Mouse (Mus musculus) cerebellum, adult 9-11 months (tissue): ENCODE data around the gene Sumf1.

Source experiments
- DNase-seq: peaks from one replicate; pipeline ENCODE4 v3.0.0; 2022

Sumf1 gene

GRCm38 (mm10) chr6:108206914-108207566, 21.7 kb upstream of the Sumf1 start:
- no peak for DNase-seq

GRCm38 (mm10) chr6:108206145-108206544, 20.8 kb upstream of the Sumf1 start:
- DNase-seq: no peak

DNA sequence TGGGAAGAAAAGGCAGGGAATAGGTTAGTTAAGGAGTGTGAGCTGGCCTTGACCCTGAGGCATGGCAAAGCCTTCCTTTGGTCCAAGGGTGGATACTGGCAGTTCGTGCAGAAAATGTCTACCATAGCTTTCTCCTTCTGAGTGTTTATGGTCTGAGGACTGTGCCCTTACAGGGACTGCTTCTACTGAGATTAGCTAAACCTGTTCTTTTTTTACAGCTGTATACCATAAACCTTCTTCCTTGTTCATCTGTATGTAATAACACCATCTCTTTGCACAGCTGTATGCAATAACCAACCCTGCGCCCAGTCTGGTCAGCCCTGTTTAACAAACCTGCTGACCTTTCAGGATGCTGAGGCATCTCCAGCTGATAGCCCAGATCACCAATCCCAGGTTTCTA, 18.9 kb upstream of the Sumf1 start:
- no peak for DNase-seq

- no peak for DNase-seq
Observed at GRCm38 (mm10) chr6:108198286-108198685, 12.9 kb upstream of the Sumf1 start.

DNA sequence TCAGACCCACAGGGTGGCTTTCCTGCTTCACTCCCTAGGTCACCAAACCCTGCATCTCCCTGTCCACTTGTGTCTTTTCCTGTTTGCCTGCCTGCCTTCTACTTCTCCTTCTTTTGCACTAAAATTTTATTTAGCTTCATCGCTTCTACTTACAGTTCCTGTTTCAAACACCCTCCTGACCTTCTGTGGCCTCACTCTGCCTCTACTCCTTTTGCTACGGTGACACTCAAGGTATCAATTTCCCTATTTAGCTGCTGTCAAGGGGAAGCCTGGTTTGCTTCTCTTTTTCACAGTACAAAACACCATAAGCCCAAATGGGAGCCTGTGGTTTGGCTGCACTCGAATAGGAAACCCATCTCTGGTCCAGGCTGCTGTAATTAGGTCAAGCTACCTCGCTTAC, 11.7 kb upstream of the Sumf1 start:
- no peak for DNase-seq

DNA sequence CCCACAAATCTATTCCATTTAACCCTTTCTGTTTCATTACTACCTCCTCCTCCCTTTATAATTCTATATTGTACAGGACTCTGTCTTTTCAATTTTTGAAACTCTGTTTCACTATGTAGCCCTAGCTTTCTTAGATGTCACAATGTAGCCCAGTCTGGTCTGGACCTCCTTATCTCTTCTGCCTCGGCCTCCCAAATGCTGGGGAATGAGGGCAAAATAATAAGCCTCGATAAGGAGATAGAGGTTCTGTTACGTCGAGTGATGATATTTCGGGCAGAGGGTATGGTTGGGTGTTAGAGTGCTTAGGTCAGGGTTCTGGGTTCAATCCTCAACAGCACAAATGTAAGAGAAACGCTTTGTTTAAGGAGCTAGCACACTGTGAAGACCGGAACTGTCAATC, 11.3 kb upstream of the Sumf1 start:
- no peak for DNase-seq

DNA sequence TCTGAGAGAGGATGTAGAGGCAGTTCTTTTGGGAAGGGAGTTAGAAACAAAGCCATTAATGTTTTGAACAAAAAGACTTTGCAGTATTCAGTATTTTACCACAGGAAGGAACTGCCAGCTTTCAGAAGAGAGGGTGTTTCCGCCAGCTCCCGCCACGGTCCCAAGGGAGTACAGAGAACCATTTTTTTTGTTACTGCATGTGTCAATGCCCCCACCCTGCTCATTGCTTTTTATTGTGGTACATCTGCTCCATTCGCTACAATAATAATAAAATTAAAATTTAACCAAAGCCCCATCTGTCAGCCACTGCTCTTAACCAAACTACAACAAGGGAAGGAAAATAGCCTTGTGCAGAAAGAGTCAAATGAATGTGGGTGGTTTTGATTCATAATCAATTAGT, 7.2 kb upstream of the Sumf1 start:
- DNase-seq: no peak

DNA sequence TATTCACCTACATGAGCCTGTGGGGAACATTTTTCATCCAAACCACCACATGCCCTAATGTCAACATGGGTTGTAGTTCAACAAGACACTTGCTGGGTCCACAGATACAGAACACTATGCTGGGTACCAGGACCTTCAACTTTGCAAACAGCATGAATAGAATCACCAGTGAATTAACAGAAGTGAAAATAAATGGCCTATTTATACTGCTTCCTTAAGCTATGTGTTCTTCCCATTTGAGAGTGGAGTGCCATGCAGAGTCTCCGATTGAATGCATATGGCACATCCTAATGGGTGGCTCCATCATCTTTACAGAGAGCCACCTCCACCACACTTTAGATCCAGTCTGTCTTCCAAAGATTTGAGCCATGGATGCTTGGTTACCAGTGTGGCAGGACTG, 5.3 kb upstream of the Sumf1 start:
- DNase-seq: no peak

DNA sequence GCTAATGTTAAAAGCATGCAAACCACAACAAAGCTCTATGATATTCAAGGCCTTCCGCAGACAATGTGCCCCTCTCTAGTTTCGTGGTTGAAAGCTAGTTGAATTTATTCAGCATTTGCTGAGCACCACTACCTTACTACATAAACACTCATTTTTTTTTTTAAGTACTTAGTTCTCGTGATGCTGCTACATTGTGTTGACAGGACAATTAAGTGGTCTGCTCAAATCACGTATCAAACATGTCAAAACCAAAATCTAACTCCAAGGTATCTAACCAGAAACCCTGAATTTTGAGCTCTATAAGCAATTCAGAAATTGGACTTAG, 265 bp upstream of the Sumf1 start:
- DNase-seq: no peak

- no peak for DNase-seq
Observed at GRCm38 (mm10) chr6:108179087-108179486, 6.3 kb downstream of the Sumf1 start.

GRCm38 (mm10) chr6:108174181-108174580, 11.2 kb downstream of the Sumf1 start:
- DNase-seq: no peak

DNA sequence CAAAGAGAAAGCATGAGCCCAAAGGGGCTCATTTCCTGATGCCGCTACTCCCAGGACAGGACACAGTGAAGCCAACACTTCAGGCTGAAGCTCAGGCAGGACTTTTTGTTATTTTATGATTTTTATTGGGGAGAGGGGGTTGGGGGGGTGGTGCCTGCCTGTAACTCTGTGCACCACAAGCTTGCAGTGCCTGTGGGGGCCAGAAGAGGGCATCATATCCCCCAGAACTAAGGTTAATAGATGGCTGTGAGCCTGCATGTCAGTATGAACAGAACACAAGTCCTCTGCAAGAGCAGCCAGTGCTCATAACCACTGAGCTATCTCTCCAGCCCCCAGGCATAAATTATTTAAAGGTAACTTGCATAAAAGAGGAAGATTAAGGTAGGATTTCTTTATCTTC, 13.2 kb downstream of the Sumf1 start:
- DNase-seq: no peak

DNA sequence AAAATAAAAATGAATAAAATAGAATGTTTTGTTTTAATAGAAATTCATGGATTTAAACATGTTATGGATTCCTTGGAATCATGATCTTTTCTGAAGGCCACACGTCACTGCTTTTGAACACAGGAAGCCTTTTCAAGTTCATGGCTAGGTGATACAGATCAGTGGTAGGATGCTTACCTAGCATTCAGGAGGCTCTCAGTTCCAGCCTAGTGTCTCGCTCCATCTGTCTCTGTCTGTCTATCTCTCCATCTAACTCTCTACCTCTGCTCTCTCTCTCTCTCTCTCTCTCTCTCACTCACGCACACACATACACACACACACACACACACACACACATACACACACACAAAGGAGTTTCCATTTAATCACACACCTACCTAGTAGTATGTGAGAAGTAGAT, 15.9 kb downstream of the Sumf1 start:
- DNase-seq: no peak

DNA sequence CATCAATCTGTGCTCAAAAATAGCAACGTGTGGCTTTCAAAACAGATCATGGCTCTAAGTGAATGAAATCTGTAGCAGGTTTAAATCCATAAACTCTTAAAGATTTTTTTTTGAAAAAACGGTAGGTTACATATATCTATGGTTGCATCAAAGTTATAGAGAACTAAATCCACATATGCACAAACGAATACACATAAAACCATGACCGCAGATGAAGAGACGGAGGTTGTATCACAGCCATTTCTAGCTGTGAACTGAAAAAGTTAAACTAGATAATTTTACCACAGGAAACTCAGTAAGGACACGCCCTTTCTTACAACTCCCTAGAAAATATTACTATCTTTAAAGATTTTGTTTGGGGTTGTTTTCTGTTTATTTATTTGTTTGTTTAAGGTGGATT, 16.7 kb downstream of the Sumf1 start:
- no peak for DNase-seq

DNA sequence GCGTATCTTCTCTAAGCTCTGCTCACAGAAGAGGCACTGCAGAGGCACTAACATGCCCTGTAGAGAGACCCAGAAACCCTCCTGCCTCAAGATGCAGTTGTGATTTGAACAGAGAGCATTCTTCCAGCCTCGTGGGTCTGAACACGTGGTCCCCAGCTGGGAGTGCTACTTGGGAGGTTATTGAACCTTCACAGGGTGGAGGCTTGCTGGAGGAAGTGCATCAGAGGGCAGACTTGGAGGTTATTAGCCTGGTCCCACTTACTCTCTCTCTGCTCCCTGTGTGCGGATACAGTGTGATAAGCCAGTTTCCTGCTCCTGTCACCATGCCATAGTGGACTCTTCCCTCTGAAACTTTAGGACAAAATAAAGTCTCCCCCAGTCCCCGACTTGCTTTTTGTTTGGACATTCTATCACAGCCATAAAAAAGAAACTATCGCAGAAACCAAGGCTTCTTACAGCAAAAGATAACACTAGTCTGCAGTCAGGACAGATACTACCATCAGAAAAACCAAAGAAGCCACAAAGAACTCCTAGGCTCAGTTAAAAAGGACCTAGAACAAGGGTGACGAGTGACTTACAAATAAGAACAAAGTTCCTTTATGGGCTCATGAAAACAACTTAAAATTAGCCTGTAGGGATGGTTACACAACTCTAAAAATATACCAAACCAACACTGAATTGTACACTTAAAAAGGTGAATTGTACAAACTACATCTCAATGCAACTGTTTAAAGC, 17.3 kb downstream of the Sumf1 start:
- no peak for DNase-seq

GRCm38 (mm10) chr6:108165598-108165997, 19.8 kb downstream of the Sumf1 start:
- DNase-seq: no peak

DNA sequence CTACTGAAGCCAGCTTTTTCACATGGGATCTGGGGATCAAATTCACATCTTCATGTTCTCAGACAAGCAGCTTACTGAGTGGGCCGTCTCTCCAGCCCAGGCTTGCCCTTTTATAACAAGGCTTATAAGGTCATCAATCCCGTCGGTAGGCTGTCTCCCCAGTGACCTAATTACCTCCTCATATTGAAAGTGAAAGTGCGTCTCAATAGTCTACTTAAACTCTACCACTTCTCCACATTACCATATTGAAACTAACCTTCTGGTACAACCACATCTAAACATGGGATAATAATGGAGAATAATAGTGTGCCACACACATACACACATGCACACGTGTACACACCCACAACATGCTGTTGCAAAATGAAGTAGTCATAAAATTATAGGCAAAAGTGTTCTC, 20.4 kb downstream of the Sumf1 start:
- DNase-seq: no peak

DNA sequence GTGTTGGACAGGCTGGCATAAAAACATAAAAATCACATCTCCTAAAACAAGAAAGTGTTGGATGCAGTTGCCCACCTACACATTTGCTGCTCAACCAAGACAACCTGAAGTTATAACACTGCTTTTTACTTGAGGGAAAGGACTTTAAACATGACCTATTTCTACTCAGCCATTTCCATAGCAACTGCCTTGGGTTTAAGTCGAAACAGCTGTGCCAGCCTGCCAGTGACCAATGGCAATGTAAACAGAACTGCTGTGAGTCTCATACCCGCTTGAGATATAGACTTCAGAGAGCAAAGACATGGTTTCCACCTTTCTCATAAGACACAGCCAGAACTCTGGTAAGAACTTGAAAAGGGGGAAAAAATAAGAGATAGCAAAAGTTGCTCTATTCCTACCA, 24.8 kb downstream of the Sumf1 start:
- no peak for DNase-seq

DNA sequence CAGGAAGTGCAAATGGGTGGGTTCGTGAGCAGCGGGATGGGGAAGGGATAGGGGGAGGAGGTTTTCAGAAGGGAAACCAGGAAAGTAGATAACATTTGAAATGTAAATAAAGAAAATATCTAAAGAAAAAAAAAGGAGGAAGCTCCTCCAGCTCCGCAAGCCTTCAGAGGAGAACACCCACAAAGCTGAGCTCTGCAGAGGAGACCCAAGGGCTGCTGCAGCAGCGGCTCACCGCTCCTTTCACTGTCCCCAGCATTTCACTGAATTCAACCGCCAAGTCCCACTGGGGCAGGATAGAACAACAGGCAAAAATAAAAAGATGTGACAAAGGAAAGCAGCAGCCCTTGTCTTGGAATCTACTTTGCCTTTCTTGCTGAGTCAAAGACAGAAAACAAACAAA, 28.5 kb downstream of the Sumf1 start:
- DNase-seq: no peak

DNA sequence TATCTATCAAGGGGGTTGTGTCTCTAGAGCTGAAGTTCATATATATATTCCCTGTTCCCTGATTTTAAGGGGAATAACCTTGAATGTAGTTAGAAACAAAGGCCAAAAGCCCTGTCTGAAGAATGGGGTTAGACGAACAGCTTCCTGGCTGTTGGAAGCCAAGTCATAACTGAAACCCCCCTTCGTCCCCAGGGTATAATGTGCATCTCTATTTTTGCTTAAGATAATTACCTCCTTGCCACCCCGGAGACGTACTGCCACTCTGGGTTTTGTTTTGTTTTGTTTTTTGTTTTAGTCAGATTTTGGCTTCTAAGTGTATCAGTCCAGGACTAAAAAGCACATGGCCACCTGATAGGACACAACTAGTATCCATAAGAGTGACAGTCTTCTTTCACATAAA, 31.1 kb downstream of the Sumf1 start:
- no peak for DNase-seq

DNA sequence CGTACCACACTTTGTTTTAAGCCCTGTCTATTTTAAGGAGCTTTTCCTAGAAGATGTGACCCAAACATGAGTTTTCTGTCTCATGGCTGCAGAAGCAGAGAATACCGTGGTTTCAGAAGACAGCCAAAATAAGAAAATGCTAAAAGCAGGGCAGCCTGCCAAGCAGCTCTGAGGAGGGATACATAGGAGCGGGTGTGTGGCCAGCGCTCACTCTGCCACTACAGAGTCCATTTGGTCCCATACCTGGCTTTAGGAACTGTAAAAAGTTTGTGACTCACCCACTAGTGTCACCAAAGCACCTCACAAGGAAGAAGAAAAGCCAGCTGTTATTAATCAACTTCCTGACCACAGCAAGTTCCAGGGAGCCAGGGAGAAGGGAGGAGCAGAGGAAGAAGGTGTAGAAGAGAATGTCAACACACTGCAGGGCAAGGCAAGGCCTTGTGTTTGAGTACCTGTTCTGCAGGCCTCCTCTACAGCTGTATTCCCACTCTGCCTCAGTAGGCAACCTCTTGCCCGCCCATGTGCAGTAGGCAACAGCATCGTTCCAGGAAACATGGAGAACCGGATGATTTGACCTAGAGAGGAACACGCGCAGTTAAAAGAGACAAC, 32.6 kb downstream of the Sumf1 start:
- DNase-seq: no peak

DNA sequence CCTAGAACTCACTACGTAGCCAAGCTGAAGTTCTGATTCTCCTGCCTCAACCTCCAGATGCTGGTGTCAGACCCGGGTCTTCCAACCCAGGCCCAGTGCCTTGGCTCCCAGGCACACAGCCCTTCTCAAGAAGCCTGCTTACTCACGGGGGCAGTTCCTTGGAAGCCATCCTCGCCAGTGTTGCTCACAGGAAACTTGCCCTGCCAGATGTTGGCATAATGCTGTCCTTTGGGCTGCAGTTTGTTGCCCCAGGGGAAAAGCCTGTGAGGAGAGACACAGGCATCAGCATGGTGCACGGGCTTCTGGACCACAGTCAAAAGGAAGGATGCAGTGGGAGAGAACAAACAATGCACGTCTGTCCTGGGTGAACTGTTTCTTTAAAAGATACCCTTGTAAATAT, 33.3 kb downstream of the Sumf1 start:
- DNase-seq: no peak

- no peak for DNase-seq
Observed at GRCm38 (mm10) chr6:108149235-108149634, 36.1 kb downstream of the Sumf1 start.

DNA sequence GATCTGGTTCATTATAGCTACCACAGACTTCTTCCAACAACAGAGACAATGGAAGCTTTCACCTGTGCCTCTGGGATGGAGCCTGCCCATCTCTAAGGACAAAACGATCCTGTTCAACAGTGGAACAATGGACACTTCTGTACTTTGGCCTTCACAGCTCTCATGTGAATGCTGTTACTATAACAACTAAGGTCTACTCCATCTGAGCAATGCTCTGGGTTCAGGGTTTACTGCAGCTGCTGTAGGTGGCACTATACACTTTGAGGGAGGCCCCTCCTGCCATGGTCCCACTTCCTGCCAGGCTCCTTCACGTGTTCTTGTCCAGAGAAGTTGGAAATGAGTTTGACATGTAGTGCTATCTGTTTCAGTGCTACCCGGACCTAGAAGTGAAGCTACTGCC, 36.9 kb downstream of the Sumf1 start:
- no peak for DNase-seq

- no peak for DNase-seq
Observed at GRCm38 (mm10) chr6:108146637-108147036, 38.7 kb downstream of the Sumf1 start.
